Comparison of ENCODE assay signal across 12 mouse cellular contexts in the genomic region with DNA sequence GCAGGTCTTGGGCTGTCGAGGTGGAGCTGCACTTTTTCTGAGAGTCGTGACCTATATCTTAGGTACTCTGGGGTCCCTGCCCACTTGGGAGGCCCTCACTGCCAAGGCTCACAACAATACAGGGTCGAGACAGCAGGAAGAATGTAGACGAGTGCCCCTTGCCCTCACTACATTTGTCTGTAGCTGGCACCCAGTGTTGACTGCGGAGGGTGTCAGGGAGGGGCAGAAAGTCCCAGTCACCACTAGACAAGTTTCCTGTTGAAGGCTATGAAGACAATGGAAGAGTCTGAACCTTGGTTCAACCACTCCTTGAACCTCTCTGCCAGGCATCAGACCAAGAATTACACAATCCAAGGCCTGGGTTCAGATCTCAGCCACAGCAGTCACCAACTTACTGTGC. TPM values are rescaled to one million over a fixed set of nuclear protein-coding genes. Genes with fewer than 3 reads are reported as not detected.
DNase-seq lines count a peak whose midpoint lies in the region; ATAC-seq and TF ChIP-seq lines count a peak whose summit lies in the region.
"Had no signal": no experiment of that assay in that cellular context is flagged by ENCODE, and none has a peak within 500 bp of the region (broad histone marks: within the 10 kb centered on the region; RNA-seq: fewer than 3 reads in every experiment).

No protein-coding gene starts in this region.

- TF ChIP-seq POLR2A in liver, adult 2 months (IDR thresholded peaks at IDR 0.05; ENCODE audit: extremely low read depth, insufficient read depth, low read length): no peak

- no peak overlapping the region for H3K4me3 ChIP-seq in liver, adult 2 months (ENCODE audit: insufficient read depth, low read depth, low read length)
- no peak overlapping the region for H3K4me3 ChIP-seq in liver, embryonic 12.5 days
- no peak overlapping the region for H3K4me3 ChIP-seq in midbrain, embryonic 10.5 days
- H3K4me3 ChIP-seq: embryonic facial prominence, embryonic 10.5 days had no signal

- H3K9me3 ChIP-seq in liver, embryonic 12.5 days (replicated peaks): no peaks in the 10 kb centered on the region
- no peaks in the 10 kb centered on the region for H3K9me3 ChIP-seq in midbrain, embryonic 10.5 days (replicated peaks)
- H3K9me3 ChIP-seq: embryonic facial prominence, embryonic 10.5 days; G1E had no signal

- H3K4me2 ChIP-seq in liver, embryonic 12.5 days: no peak overlapping the region
- H3K4me2 ChIP-seq: hindbrain, embryonic 14.5 days had no signal

- H3K36me3 ChIP-seq in liver, adult 2 months (ENCODE audit: control insufficient read depth, insufficient read depth, low read length): no peaks in the 10 kb centered on the region
- no peaks in the 10 kb centered on the region for H3K36me3 ChIP-seq in liver, embryonic 12.5 days
- no peaks in the 10 kb centered on the region for H3K36me3 ChIP-seq in midbrain, embryonic 10.5 days
- H3K36me3 ChIP-seq: embryonic facial prominence, embryonic 10.5 days had no signal

- TF ChIP-seq CTCF in liver, adult 2 months (IDR thresholded peaks at IDR 0.05; ENCODE audit: low read depth, low read length): no peak

- 64% methylated on average over 5 of the region's 5 CpGs for WGBS in liver, adult 2 months
- WGBS in liver, embryonic 12.5 days (ENCODE audit: insufficient replicate concordance): 60% methylated on average over 5 of the region's 5 CpGs
- 74% methylated on average over 5 of the region's 5 CpGs for WGBS in midbrain, embryonic 10.5 days

- intact Hi-C loops in gastrocnemius, postnatal 14 days (cut with DNase I; ENCODE audit: low total_unique reads): no loop called here

- H3K9ac ChIP-seq in liver, adult 2 months (ENCODE audit: low read depth, low read length): no peak overlapping the region
- H3K9ac ChIP-seq in liver, embryonic 12.5 days: no peak overlapping the region
- H3K9ac ChIP-seq: hindbrain, embryonic 14.5 days had no signal

- no peak for ATAC-seq in liver, embryonic 12.5 days

- peak; percentile 2 for DNase-seq in gastrocnemius, postnatal 14 days
- no peak for DNase-seq in gastrocnemius, postnatal 10 days
- DNase-seq in liver, adult 2 months (ENCODE audit: extremely low read depth, low read depth, low spot score): no peak
- DNase-seq in CD4-positive helper T cell, adult 2 months (ENCODE audit: low read depth, low spot score): peak; percentile 39
- peak; percentile 73 for DNase-seq in lung, postnatal 36 days
- DNase-seq in midbrain, embryonic 10.5 days (ENCODE audit: low spot score): no peak
- DNase-seq in left cerebral cortex, adult 11 months (ENCODE audit: low spot score): no peak
- DNase-seq: cerebellum, postnatal 25 days had no signal

- no peaks in the 10 kb centered on the region for H3K27me3 ChIP-seq in liver, adult 2 months (ENCODE audit: control insufficient read depth, insufficient read depth, low read length)
- peaks cover 4% of the 10 kb centered on the region; the same call in 1 of the 2 replicates for H3K27me3 ChIP-seq in liver, embryonic 12.5 days (replicated peaks)
- H3K27me3 ChIP-seq in midbrain, embryonic 10.5 days (ENCODE audit: low read depth, poor library complexity, severe bottlenecking): peaks cover 11% of the 10 kb centered on the region

- peaks cover 50% of the 10 kb centered on the region for H3K4me1 ChIP-seq in liver, adult 2 months (ENCODE audit: control insufficient read depth, insufficient read depth, low read length)
- peaks cover 53% of the 10 kb centered on the region for H3K4me1 ChIP-seq in liver, embryonic 12.5 days
- H3K4me1 ChIP-seq in midbrain, embryonic 10.5 days: peaks cover 24% of the 10 kb centered on the region

- H3K79me2 ChIP-seq in liver, adult 2 months (ENCODE audit: control insufficient read depth, insufficient read depth, low read length): peaks cover 71% of the 10 kb centered on the region; the same call in 1 of the 2 replicates

- peak overlapping the region; percentile 75 for H3K27ac ChIP-seq in liver, adult 2 months (replicated peaks; ENCODE audit: insufficient read depth, low read depth, low read length)
- H3K27ac ChIP-seq in liver, embryonic 12.5 days: no peak overlapping the region
- H3K27ac ChIP-seq in midbrain, embryonic 10.5 days (replicated peaks): no peak overlapping the region
- H3K27ac ChIP-seq: embryonic facial prominence, embryonic 10.5 days; hindbrain, embryonic 14.5 days had no signal

RNA-seq across cellular contexts. Expression of a gene that starts 7.1 kb away (rescaled TPM):
- total RNA-seq in gastrocnemius, postnatal 14 days (2021): 1 to 10 TPM; 9.4 to 9.5 TPM
- 10 to 100 TPM in 1 of 2 experiments, 1 to 10 TPM in 1; 9.4 to 11.8 TPM for total RNA-seq in gastrocnemius, postnatal 10 days (2021)
- total RNA-seq in liver, adult 2 months (2014; rRNA removed): 11.3 and 16.6 TPM in 2 replicates
- 18.7 and 24.0 TPM in 2 replicates for polyA plus RNA-seq in liver, adult 2 months (2012; rRNA removed)
- polyA plus RNA-seq in liver, embryonic 12.5 days (2016; fragmentation: Nextera tagmentation; extraction: Ambion mirVana): 4.1 and 5.2 TPM in 2 replicates
- 5.5 and 6.9 TPM in 2 replicates for polyA plus RNA-seq in midbrain, embryonic 10.5 days (2016; fragmentation: Nextera tagmentation; extraction: Ambion mirVana)

RNA-seq across cellular contexts. Expression of a gene that starts 44.2 kb away (rescaled TPM):
- under 1 TPM; 0.09 to 0.10 TPM for total RNA-seq in gastrocnemius, postnatal 14 days (2021)
- under 1 TPM; 0.42 to 0.70 TPM for total RNA-seq in gastrocnemius, postnatal 10 days (2021)
- total RNA-seq in liver, adult 2 months (2014; rRNA removed): 0.09 and 0.67 TPM in 2 replicates
- 0.62 and 1.2 TPM in 2 replicates for polyA plus RNA-seq in liver, adult 2 months (2012; rRNA removed)
- polyA plus RNA-seq in liver, embryonic 12.5 days (2016; fragmentation: Nextera tagmentation; extraction: Ambion mirVana): 1.1 and 1.4 TPM in 2 replicates
- 0.53 and 0.58 TPM in 2 replicates for polyA plus RNA-seq in midbrain, embryonic 10.5 days (2016; fragmentation: Nextera tagmentation; extraction: Ambion mirVana)

Comparison
In these comparisons a context has a peak if more than half of its experiments do, and no peak if none do; other contexts are left out.
1. DNase-seq: peak in gastrocnemius, postnatal 14 days (single experiment), CD4-positive helper T cell, adult 2 months (single experiment) and lung, postnatal 36 days (single experiment); none in gastrocnemius, postnatal 10 days (single experiment), liver, adult 2 months (single experiment), midbrain, embryonic 10.5 days (single experiment) and left cerebral cortex, adult 11 months (single experiment).